Mouse (Mus musculus) heart, postnatal 0 days (tissue): ENCODE measurements around the gene Gm28778. TPM values are rescaled to one million over a fixed set of nuclear protein-coding genes. Genes with fewer than 3 reads are reported as not detected.
A peak's percentile ranks its signal among the peaks of the same experiment; 100 is the strongest.

Source experiments
- ATAC-seq: fragments of 200-750 bp; cut with Nextera tagmentation; 2 replicates; pipeline ENCODE4 v1.8.0; 2017; ENCODE audit warnings: low read depth, moderate number of reproducible peaks, moderate library complexity; ENCODE audit not compliant: insufficient read depth
- DNase-seq: peaks from one replicate; pipeline ENCODE4 v3.0.0-alpha.2; 2016; ENCODE audit warnings: low spot score
- H3K27ac ChIP-seq: fragments of 300-500 bp; sonication (generic); 2 replicates; pipeline ENCODE4 v1.5.1; 2014; ENCODE audit warnings: low read depth, mild to moderate bottlenecking
- H3K27me3 ChIP-seq: fragments of 300-500 bp; sonication (generic); 2 replicates; pipeline ENCODE4 v1.6.1; 2014; ENCODE audit warnings: low read length, mixed read lengths; ENCODE audit not compliant: control insufficient read depth, insufficient read depth
- H3K36me3 ChIP-seq: fragments of 300-500 bp; sonication (generic); replicated peaks from 2 replicates; pipeline ENCODE4 v1.6.1; 2014; ENCODE audit warnings: low read length, mixed read lengths; ENCODE audit not compliant: control insufficient read depth, insufficient read depth
- H3K4me1 ChIP-seq: fragments of 300-500 bp; sonication (generic); 2 replicates; pipeline ENCODE4 v1.6.1; 2014; ENCODE audit warnings: antibody characterized with exemption; ENCODE audit not compliant: control insufficient read depth, insufficient read depth
- H3K4me2 ChIP-seq: fragments of 300-500 bp; sonication (generic); 2 replicates; pipeline ENCODE4 v1.6.1; 2014; ENCODE audit warnings: low read depth, mild to moderate bottlenecking, low read length, moderate library complexity
- H3K4me3 ChIP-seq: fragments of 300-500 bp; sonication (generic); 2 replicates; pipeline ENCODE4 v1.5.1; 2014; ENCODE audit warnings: low read depth, low read length
- H3K9ac ChIP-seq: fragments of 300-500 bp; sonication (generic); replicated peaks from 2 replicates; pipeline ENCODE4 v1.6.1; 2014; ENCODE audit warnings: low read depth, low read length, mixed read lengths
- H3K9me3 ChIP-seq: fragments of 300-500 bp; sonication (generic); replicated peaks from 2 replicates; pipeline ENCODE4 v1.6.1; 2016; ENCODE audit warnings: low read length; ENCODE audit not compliant: control insufficient read depth
- CTCF ChIP-seq: IDR thresholded peaks from 2 replicates; pipeline ENCODE4 v1.5.1; 2016; ENCODE audit warnings: antibody characterized with exemption, control low read depth, low read depth
- EP300 ChIP-seq: IDR thresholded peaks from 2 replicates; pipeline ENCODE4 v1.6.1; 2016; ENCODE audit warnings: antibody characterized with exemption, low read depth
- WGBS: fragments of 180-500 bp; shearing (Covaris S2); extraction: QIAGEN DNeasy Blood & Tissue Kit; methylation state at CpG from one replicate; pipeline ENCODE4 v1.1.7; 2014; 5-methylcytosine and 5-hydroxymethylcytosine counted together
- polyA plus RNA-seq: library from polyadenylated mRNA; unstranded; fragments of >200 nt; fragmentation: Nextera tagmentation; extraction: Ambion mirVana; gene quantifications from 2 replicates; pipeline ENCODE4 v1.2.1, GENCODE M21; 2015
- total RNA-seq: library from RNA; depleted of rRNA; stranded (reverse); fragments of >200 nt; gene quantifications from 2 replicates; pipeline ENCODE4 v1.2.3, GENCODE M21; 2014; ENCODE audit warnings: low replicate concordance; rRNA removed

Gene Gm28778
- total and polyA plus RNA-seq, 2 experiments from 2014 or later, result 3.7 TPM; not detected in 1

DNA sequence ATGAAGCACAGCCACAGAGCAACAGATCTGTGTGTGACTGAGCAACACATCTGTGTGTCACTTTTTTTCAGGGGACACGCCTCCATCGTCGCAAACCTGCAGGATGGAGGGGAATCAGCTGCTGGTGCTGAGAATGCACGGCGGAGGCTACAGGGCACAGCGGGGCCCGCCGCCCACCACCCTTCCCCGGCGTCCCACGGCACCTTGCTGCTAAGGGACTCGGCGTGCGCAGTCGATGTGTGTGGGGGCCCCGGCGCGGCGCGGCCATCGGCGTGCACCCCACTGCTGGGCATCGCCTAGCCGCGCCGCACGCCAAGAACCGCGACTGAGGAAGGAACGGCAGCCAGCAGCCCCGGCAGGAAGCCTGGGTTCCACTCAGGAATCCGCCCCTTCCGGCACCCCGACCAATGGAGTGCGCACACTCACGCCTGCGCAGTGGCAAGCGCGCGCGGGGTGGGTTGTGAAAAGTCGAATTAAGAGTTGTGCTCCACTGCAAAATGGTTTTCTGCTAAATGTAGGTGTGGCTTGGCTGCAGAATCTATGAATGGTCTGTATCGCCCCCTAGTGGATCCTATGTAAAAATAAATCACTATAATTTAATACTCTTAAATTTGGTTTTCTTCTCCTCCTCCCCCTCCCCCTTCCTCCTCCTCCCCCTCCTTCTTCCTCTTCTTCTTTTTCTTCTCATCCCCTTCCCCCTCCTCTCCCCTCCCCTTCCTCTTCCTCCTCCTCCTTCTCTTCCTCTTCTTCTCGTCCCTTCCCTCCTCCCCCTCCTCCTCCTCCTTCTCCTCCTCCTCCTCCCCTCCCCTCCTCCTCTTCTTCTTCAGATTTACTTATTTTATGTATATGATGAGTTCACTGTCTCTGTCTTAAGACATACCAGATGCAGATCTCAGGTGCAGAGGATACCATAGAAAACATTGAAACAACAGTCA lies 55.7 kb downstream of the Gm28778 start, which contains the start of the genes Asdurf, Gm28551 and Asnsd1:
Gene Asdurf (minus strand): TSS at position 293 of the 935 bp plus-strand sequence.
Gene Gm28551 (minus strand): TSS at position 341 of the 935 bp plus-strand sequence.
Gene Asnsd1 (minus strand): TSS at position 426 of the 935 bp plus-strand sequence.
- H3K4me1 ChIP-seq, result peaks cover 7% of the 10 kb centered on the region; the same call in 1 of the 2 replicates
- H3K27ac ChIP-seq, result peak within 1 kb of the TSS; percentile 84
- ATAC-seq (peak; percentile 100), DNase-seq (peak; percentile 97)
- peak; percentile 61 for TF ChIP-seq CTCF
- TF ChIP-seq EP300, result no peak
- peak within 1 kb of the TSS; percentile 70 for H3K4me2 ChIP-seq
- H3K9ac ChIP-seq, result peak within 1 kb of the TSS; percentile 90
- peak within 1 kb of the TSS; percentile 98 for H3K4me3 ChIP-seq
- under 1% methylated on average over 44 of the region's 44 CpGs for WGBS
- no peaks in the 10 kb centered on the region for H3K9me3 ChIP-seq
- no peaks in the 10 kb centered on the region for H3K27me3 ChIP-seq
- H3K36me3 ChIP-seq, result peaks cover 8% of the 10 kb centered on the region

DNA sequence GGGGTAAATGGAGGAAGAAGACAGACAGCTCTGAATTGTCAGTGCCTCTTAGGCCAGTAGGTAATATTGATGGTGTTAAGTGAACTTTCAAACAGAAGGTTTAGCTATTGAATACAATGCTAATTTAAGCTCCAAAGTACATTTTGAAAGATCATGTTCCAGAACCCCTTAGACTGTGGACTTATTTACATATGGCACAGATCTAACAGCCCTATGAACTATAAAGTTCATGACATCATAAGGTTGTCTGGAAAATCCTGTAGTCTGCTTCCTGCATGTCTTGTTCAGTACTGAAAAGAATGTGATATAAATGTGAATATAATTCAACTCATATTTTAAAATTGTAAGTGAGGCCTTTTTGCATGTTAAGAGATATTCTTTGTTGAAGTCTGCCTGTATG lies 62.1 kb downstream of the Gm28778 start:
- Histone ChIP-seq H3K27ac (no peak overlapping the region), H3K27me3 (no peaks in the 10 kb centered on the region), H3K4me3 (no peak overlapping the region), H3K36me3 (no peaks in the 10 kb centered on the region), H3K4me2 (no peak overlapping the region), H3K9me3 (no peaks in the 10 kb centered on the region), H3K4me1 (no peaks in the 10 kb centered on the region), H3K9ac (no peak overlapping the region)
- TF ChIP-seq EP300 (no peak), CTCF (no peak)
- DNase-seq (no peak), ATAC-seq (no peak)

Other genes with a start within 250 kb of the Gm28778 start
- 1.4 and 2.4 TPM in 2 replicates for gene Mstn, start 235.5 kb upstream of the Gm28778 start, total RNA-seq
- gene Mstn, start 235.5 kb upstream of the Gm28778 start, polyA plus RNA-seq, result 0.33 and 0.40 TPM in 2 replicates
- gene 1700019A02Rik, start 109.5 kb upstream of the Gm28778 start, total RNA-seq, result not detected in 2 replicates
- not detected in 2 replicates for gene 1700019A02Rik, start 109.5 kb upstream of the Gm28778 start, polyA plus RNA-seq
- 1.4 and 3.9 TPM in 2 replicates for gene Pms1, start 93 bp upstream of the Gm28778 start, total RNA-seq
- 4.7 and 5.2 TPM in 2 replicates for gene Pms1, start 93 bp upstream of the Gm28778 start, polyA plus RNA-seq
- 16.8 and 20.8 TPM in 2 replicates for gene Ormdl1, start within 50 bp of the Gm28778 start, total RNA-seq
- 16.8 and 20.1 TPM in 2 replicates for gene Ormdl1, start within 50 bp of the Gm28778 start, polyA plus RNA-seq
- 15.5 and 21.3 TPM in 2 replicates for gene Osgepl1, start 16.5 kb downstream of the Gm28778 start, total RNA-seq
- 49.2 and 51.8 TPM in 2 replicates for gene Osgepl1, start 16.5 kb downstream of the Gm28778 start, polyA plus RNA-seq
- gene Asdurf, start 55.5 kb downstream of the Gm28778 start, total RNA-seq, result not detected in 2 replicates
- gene Asdurf, start 55.5 kb downstream of the Gm28778 start, polyA plus RNA-seq, result 4.6 and 15.4 TPM in 2 replicates
- gene Gm28551, start 55.6 kb downstream of the Gm28778 start, total RNA-seq, result not detected in 2 replicates
- 0.12 TPM in 2 replicates for gene Gm28551, start 55.6 kb downstream of the Gm28778 start, polyA plus RNA-seq
- 34.7 and 35.9 TPM in 2 replicates for gene Asnsd1, start 55.6 kb downstream of the Gm28778 start, total RNA-seq
- gene Asnsd1, start 55.6 kb downstream of the Gm28778 start, polyA plus RNA-seq, result 65.3 and 66.6 TPM in 2 replicates